Mouse (Mus musculus) liver, adult 2 months (tissue): Measurements from ENCODE around the gene Rhox3e. TPM values are rescaled to one million over a fixed set of nuclear protein-coding genes. Genes with fewer than 3 reads are reported as not detected.
"Not testable (repeated sequence)": the region's sequence is repeated elsewhere in the genome, so short reads cannot be mapped to it uniquely, and the experiment has no call there.

Source experiments
- DNase-seq: peaks from one replicate; pipeline ENCODE4 v3.0.0-alpha.2; 2011; ENCODE audit warnings: low read depth, low spot score; ENCODE audit errors: extremely low read depth
- H3K27ac ChIP-seq: fragments of 200-500 bp; replicated peaks from 2 replicates; pipeline ENCODE4 v1.5.1; 2012; ENCODE audit warnings: low read depth, mild to moderate bottlenecking, control low read depth, inconsistent platforms, low read length; ENCODE audit not compliant: insufficient read depth
- H3K27me3 ChIP-seq: fragments of 200-500 bp; 2 replicates; pipeline ENCODE4 v1.6.1; 2012; ENCODE audit warnings: mild to moderate bottlenecking, moderate library complexity, low read length, inconsistent platforms; ENCODE audit not compliant: control insufficient read depth, insufficient read depth
- H3K36me3 ChIP-seq: fragments of 200-500 bp; 2 replicates; pipeline ENCODE4 v1.6.1; 2012; ENCODE audit warnings: low read length, inconsistent platforms; ENCODE audit not compliant: control insufficient read depth, insufficient read depth
- H3K4me1 ChIP-seq: fragments of 200-500 bp; 2 replicates; pipeline ENCODE4 v1.6.1; 2011; ENCODE audit warnings: low read length; ENCODE audit not compliant: control insufficient read depth, insufficient read depth
- H3K4me3 ChIP-seq: fragments of 200-500 bp; 2 replicates; pipeline ENCODE4 v1.5.1; 2011; ENCODE audit warnings: low read depth, mild to moderate bottlenecking, control low read depth, low read length, moderate library complexity; ENCODE audit not compliant: insufficient read depth
- H3K79me2 ChIP-seq: fragments of 200-500 bp; 2 replicates; pipeline ENCODE4 v1.6.1; 2012; ENCODE audit warnings: inconsistent platforms, mild to moderate bottlenecking, low read length, moderate library complexity; ENCODE audit not compliant: control insufficient read depth, insufficient read depth
- H3K9ac ChIP-seq: fragments of 200-500 bp; 2 replicates; pipeline ENCODE4 v1.6.1; 2012; ENCODE audit warnings: low read depth, mild to moderate bottlenecking, control low read depth, inconsistent platforms, low read length
- WGBS: fragments of 180-500 bp; shearing (Covaris S2); methylation state at CpG from one replicate; pipeline ENCODE4 v1.1.7; 2018; 5-methylcytosine and 5-hydroxymethylcytosine counted together
- polyA plus RNA-seq: library from polyadenylated mRNA; depleted of rRNA; stranded (reverse); fragments of >200 nt; gene quantifications from 2 replicates; pipeline ENCODE4 v1.2.3, GENCODE M21; 2012; rRNA removed
- total RNA-seq: library from RNA; depleted of rRNA; stranded (reverse); fragments of >200 nt; gene quantifications from 2 replicates; pipeline ENCODE4 v1.2.3, GENCODE M21; 2014; rRNA removed

The Rhox3e gene
- total RNA-seq (not detected in 2 replicates), polyA plus RNA-seq (not detected in 2 replicates)

- no CpG with 5 or more reads among the region's 4 CpGs for WGBS
- DNase-seq, H3K27ac ChIP-seq, H3K36me3 ChIP-seq, H3K9ac ChIP-seq, H3K4me1 ChIP-seq, H3K4me3 ChIP-seq, H3K79me2 ChIP-seq, H3K27me3 ChIP-seq: not testable (repeated sequence)
These were observed at the start of gene Rhox3e for GRCm38 (mm10) chrX:37541719-37542118. Gene Rhox3e, plus strand, starts transcription at chrX:37542019.

GRCm38 (mm10) chrX:37514059-37514458 lies 27.8 kb upstream of the Rhox3e start, which contains the start of gene Rhox4d:
Gene Rhox4d, plus strand, starts transcription at chrX:37514359.
- DNase-seq, H3K4me3 ChIP-seq, H3K4me1 ChIP-seq, H3K79me2 ChIP-seq, H3K27me3 ChIP-seq, H3K27ac ChIP-seq, H3K9ac ChIP-seq, H3K36me3 ChIP-seq: not testable (repeated sequence)
- 94% methylated on average over 11 of the region's 18 CpGs for WGBS

DNA sequence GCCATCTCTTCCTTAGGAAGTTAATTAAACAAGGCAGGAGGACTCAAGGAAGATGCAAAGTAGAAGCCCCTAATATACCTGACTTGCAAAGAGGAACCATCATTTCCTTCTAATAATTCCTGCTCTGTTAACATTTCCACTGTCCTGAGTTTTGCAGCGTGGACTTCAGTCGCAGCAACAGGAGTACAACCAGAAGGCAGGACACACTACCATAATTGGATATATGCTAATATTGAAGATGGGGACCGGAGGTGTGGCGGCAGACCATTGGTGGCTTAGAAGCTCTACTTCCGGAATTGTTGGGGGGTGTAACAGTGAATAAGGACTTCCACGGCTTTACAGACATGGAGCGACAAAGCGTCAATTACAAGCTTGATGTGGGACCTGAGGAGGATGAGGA lies 11.7 kb upstream of the Rhox3e start, which contains the start of gene Rhox2e:
Gene Rhox2e (plus strand): TSS at position 301 of the 400 bp plus-strand sequence.
- not testable (repeated sequence) for H3K9ac ChIP-seq, H3K4me3 ChIP-seq, H3K36me3 ChIP-seq, H3K4me1 ChIP-seq, H3K27me3 ChIP-seq, H3K27ac ChIP-seq, DNase-seq, H3K79me2 ChIP-seq
- 86% methylated on average over 2 of the region's 8 CpGs for WGBS

DNA sequence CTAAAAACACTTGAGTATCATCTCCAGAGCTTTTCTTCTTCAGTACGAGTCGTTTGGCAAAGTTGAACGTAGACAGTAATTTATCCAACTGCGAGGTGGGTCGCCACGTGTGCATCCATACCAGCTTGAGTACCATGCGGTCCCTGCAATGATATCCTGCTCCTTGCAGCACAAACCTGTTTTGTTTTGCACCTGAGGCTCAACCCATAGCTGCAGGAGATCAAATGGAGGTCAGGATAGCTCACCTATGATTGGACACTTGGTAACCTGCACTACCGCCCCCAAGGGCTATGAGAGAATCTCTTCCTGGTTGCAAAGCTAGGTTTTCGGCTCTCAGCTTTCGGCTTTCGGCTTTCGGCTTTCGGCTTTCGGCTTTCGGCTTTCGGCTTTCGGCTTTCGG lies 15.3 kb downstream of the Rhox3e start, which contains the start of gene Rhox4e:
Gene Rhox4e (plus strand): TSS at position 301 of the 400 bp plus-strand sequence.
- H3K4me1 ChIP-seq, H3K27me3 ChIP-seq, H3K79me2 ChIP-seq, H3K9ac ChIP-seq, H3K36me3 ChIP-seq, DNase-seq, H3K27ac ChIP-seq, H3K4me3 ChIP-seq: not testable (repeated sequence)
- WGBS, result 94% methylated on average over 10 of the region's 18 CpGs

DNA sequence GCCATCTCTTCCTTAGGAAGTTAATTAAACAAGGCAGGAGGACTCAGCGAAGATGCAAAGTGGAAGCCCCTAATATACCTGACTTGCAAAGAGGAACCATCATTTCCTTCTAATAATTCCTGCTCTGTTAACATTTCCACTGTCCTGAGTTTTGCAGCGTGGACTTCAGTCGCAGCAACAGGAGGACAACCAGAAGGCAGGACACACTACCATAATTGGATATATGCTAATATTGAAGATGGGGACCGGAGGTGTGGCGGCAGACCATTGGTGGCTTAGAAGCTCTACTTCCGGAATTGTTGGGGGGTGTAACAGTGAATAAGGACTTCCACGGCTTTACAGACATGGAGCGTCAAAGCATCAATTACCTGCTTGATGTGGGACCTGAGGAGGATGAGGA lies 29.3 kb downstream of the Rhox3e start, which contains the start of gene Rhox2f:
Gene Rhox2f (plus strand): TSS at position 301 of the 400 bp plus-strand sequence.
- not testable (repeated sequence) for H3K36me3 ChIP-seq, H3K4me3 ChIP-seq, H3K9ac ChIP-seq, H3K27ac ChIP-seq, H3K4me1 ChIP-seq, DNase-seq, H3K79me2 ChIP-seq, H3K27me3 ChIP-seq
- whole genome bisulfite sequencing, result 91% methylated on average over 8 of the region's 8 CpGs

GRCm38 (mm10) chrX:37572638-37573037 lies 30.8 kb downstream of the Rhox3e start:
- peak; percentile 4 for DNase-seq
- 44% methylated on average over 2 of the region's 2 CpGs for WGBS
- not testable (repeated sequence) for H3K4me1 ChIP-seq, H3K9ac ChIP-seq, H3K27ac ChIP-seq, H3K27me3 ChIP-seq, H3K4me3 ChIP-seq, H3K36me3 ChIP-seq, H3K79me2 ChIP-seq

- not testable (repeated sequence) for H3K9ac ChIP-seq, H3K4me1 ChIP-seq, H3K27me3 ChIP-seq, DNase-seq, H3K36me3 ChIP-seq, H3K79me2 ChIP-seq, H3K4me3 ChIP-seq, H3K27ac ChIP-seq
These were observed 38.9 kb downstream of the Rhox3e start, which contains the start of gene Rhox3f for GRCm38 (mm10) chrX:37580692-37581091. Gene Rhox3f, plus strand, starts transcription at chrX:37580992.

Other genes starting within 250 kb of the Rhox3e start
- gene Rhox3a2, start 162.0 kb upstream of the Rhox3e start, total RNA-seq, result not detected in 2 replicates
- not detected in 2 replicates for gene Rhox3a2, start 162.0 kb upstream of the Rhox3e start, polyA plus RNA-seq
- not detected in 2 replicates for gene Rhox4a2, start 151.2 kb upstream of the Rhox3e start, total RNA-seq
- gene Rhox4a2, start 151.2 kb upstream of the Rhox3e start, polyA plus RNA-seq, result not detected in 2 replicates
- not detected in 2 replicates for gene Rhox2b, start 130.0 kb upstream of the Rhox3e start, total RNA-seq
- gene Rhox2b, start 130.0 kb upstream of the Rhox3e start, polyA plus RNA-seq, result not detected in 2 replicates
- not detected in 2 replicates for gene Rhox4b, start 109.5 kb upstream of the Rhox3e start, total RNA-seq
- gene Rhox4b, start 109.5 kb upstream of the Rhox3e start, polyA plus RNA-seq, result not detected in 2 replicates
- gene Rhox2c, start 88.3 kb upstream of the Rhox3e start, total RNA-seq, result not detected in 2 replicates
- gene Rhox2c, start 88.3 kb upstream of the Rhox3e start, polyA plus RNA-seq, result not detected in 2 replicates
- not detected in 2 replicates for gene Rhox3c, start 83.4 kb upstream of the Rhox3e start, total RNA-seq
- not detected in 2 replicates for gene Rhox3c, start 83.4 kb upstream of the Rhox3e start, polyA plus RNA-seq
- not detected in 2 replicates for gene Rhox4c, start 61.7 kb upstream of the Rhox3e start, total RNA-seq
- not detected in 2 replicates for gene Rhox4c, start 61.7 kb upstream of the Rhox3e start, polyA plus RNA-seq
- gene Rhox2d, start 48.6 kb upstream of the Rhox3e start, total RNA-seq, result not detected in 2 replicates
- not detected in 2 replicates for gene Rhox2d, start 48.6 kb upstream of the Rhox3e start, polyA plus RNA-seq
- gene Rhox4d, start 27.7 kb upstream of the Rhox3e start, total RNA-seq, result not detected in 2 replicates
- gene Rhox4d, start 27.7 kb upstream of the Rhox3e start, polyA plus RNA-seq, result not detected in 2 replicates
- gene Rhox2e, start 11.6 kb upstream of the Rhox3e start, total RNA-seq, result not detected in 2 replicates
- gene Rhox2e, start 11.6 kb upstream of the Rhox3e start, polyA plus RNA-seq, result not detected in 2 replicates
- gene Rhox4e, start 15.4 kb downstream of the Rhox3e start, total RNA-seq, result not detected in 2 replicates
- gene Rhox4e, start 15.4 kb downstream of the Rhox3e start, polyA plus RNA-seq, result not detected in 2 replicates
- gene Rhox2f, start 29.4 kb downstream of the Rhox3e start, total RNA-seq, result not detected in 2 replicates
- gene Rhox2f, start 29.4 kb downstream of the Rhox3e start, polyA plus RNA-seq, result not detected in 2 replicates
- not detected in 2 replicates for gene Rhox3f, start 39.0 kb downstream of the Rhox3e start, total RNA-seq
- gene Rhox3f, start 39.0 kb downstream of the Rhox3e start, polyA plus RNA-seq, result not detected in 2 replicates
- gene Rhox4f, start 65.7 kb downstream of the Rhox3e start, total RNA-seq, result not detected in 2 replicates
- not detected in 2 replicates for gene Rhox4f, start 65.7 kb downstream of the Rhox3e start, polyA plus RNA-seq
- gene Rhox3g, start 86.6 kb downstream of the Rhox3e start, total RNA-seq, result not detected in 2 replicates
- gene Rhox3g, start 86.6 kb downstream of the Rhox3e start, polyA plus RNA-seq, result not detected in 2 replicates
- gene Rhox2g, start 101.5 kb downstream of the Rhox3e start, total RNA-seq, result not detected in 2 replicates
- not detected in 2 replicates for gene Rhox2g, start 101.5 kb downstream of the Rhox3e start, polyA plus RNA-seq
- not detected in 2 replicates for gene Rhox4g, start 109.3 kb downstream of the Rhox3e start, total RNA-seq
- not detected in 2 replicates for gene Rhox4g, start 109.3 kb downstream of the Rhox3e start, polyA plus RNA-seq
- gene Rhox3h, start 126.7 kb downstream of the Rhox3e start, total RNA-seq, result not detected in 2 replicates
- gene Rhox3h, start 126.7 kb downstream of the Rhox3e start, polyA plus RNA-seq, result not detected in 2 replicates
- not detected in 2 replicates for gene Rhox2h, start 131.3 kb downstream of the Rhox3e start, total RNA-seq
- gene Rhox2h, start 131.3 kb downstream of the Rhox3e start, polyA plus RNA-seq, result not detected in 2 replicates